In the genomic region with DNA sequence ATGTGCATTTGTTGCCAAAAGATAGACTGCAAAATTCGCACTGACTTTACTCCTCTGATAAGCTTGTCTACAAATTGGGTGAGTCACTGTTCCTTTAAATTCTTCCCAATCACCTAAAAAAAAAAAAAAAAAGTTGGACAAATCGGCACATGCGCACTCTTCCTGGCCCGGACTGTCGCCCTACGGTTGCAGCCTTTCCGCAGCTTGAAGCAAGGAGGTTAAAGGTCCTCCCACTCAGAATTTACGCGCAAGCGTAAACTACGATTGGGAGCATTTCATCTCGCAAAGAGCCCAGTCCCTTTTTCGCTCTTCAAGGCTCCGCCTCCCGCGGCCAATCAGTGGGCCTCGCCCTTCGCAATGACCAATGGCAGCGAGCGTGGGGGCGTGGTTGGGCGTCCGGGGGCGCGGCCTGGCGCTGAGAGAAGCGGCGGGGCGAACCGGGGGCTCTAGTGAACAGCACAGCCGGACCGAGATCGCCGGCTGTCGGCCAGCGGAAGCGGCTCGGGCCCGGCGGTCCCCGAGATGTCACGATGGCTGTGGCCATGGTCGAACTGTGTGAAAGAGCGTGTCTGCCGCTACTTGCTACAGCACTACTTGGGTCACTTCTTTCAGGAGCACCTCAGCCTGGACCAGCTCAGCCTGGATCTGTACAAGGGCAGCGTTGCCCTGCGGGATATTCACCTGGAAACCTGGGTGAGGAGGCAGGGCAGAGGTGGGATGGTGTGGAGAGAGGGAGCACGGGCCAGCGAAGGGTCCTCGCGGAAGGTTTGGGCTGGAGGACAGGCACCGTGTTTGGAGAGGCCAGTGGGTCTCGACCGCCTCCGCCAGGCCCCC, we compare ENCODE assay signal across 8 mouse cellular contexts. TPM values are rescaled to one million over a fixed set of nuclear protein-coding genes. Genes with fewer than 3 reads are reported as not detected.
DNase-seq lines count a peak whose midpoint lies in the region; ATAC-seq lines count a peak whose summit lies in the region.

A gene (plus strand): TSS at position 395 of the 834 bp plus-strand sequence.

- peak; percentile 91 to 94 for ATAC-seq in hematopoietic stem cell, adult 5-6 weeks (replicated peaks in 1 of 2; ENCODE audit: insufficient read depth in 1 of 2, low FRiP score in 2 of 2, low TSS enrichment in 1 of 2, low read depth in 1 of 2, poor library complexity in 2 of 2, severe bottlenecking in 2 of 2)
- peak; percentile 96 for ATAC-seq in lung, embryonic 16.5 days (ENCODE audit: low read depth)

- peak within 1 kb of the TSS; percentile 82 for H3K27ac ChIP-seq in lung, embryonic 16.5 days (ENCODE audit: low read length)

- H3K9me3 ChIP-seq in lung, embryonic 16.5 days (ENCODE audit: control insufficient read depth, low read length): no peaks in the 10 kb centered on the region

- H3K4me2 ChIP-seq in lung, embryonic 16.5 days (ENCODE audit: low read depth, low read length): peak within 1 kb of the TSS; percentile 94

- H3K27me3 ChIP-seq in lung, embryonic 16.5 days (ENCODE audit: control insufficient read depth, insufficient read depth, low read depth, low read length): no peaks in the 10 kb centered on the region

- under 1% methylated on average over 55 of the region's 55 CpGs for WGBS in lung, embryonic 16.5 days

- peaks cover 6% of the 10 kb centered on the region; the same call in 1 of the 2 replicates for H3K36me3 ChIP-seq in lung, embryonic 16.5 days (ENCODE audit: control insufficient read depth, insufficient read depth, low read length)

- peaks cover 8% of the 10 kb centered on the region for H3K4me1 ChIP-seq in lung, embryonic 16.5 days (replicated peaks; ENCODE audit: control insufficient read depth, insufficient read depth, low read length)

- peak within 1 kb of the TSS; percentile 95 for H3K4me3 ChIP-seq in lung, embryonic 16.5 days (ENCODE audit: low read length)

- peak; percentile 99 for DNase-seq in MEL-GATA-1-ER (ENCODE audit: extremely low read depth, low read depth)
- peak; percentile 98 for DNase-seq in cerebellum, adult 8-10 months
- peak; percentile 100 for DNase-seq in forelimb bud, embryonic 11.5 days (ENCODE audit: low read depth, low spot score)
- peak; percentile 97 for DNase-seq in layer of hippocampus, adult 9-10 months (ENCODE audit: low spot score)
- DNase-seq in ovary, postnatal 10 days (ENCODE audit: low spot score): peak; percentile 92
- DNase-seq in thymus, postnatal 10 days (ENCODE audit: low spot score in 2 of 2): peak; percentile 97

- peak within 1 kb of the TSS; percentile 97 for H3K9ac ChIP-seq in lung, embryonic 16.5 days (ENCODE audit: low read length)

RNA-seq across cellular contexts. Expression of the gene that starts here (rescaled TPM):
- total RNA-seq in hematopoietic stem cell, adult 5-6 weeks (2017): 9.5 and 10.6 TPM in 2 replicates
- 10.3 and 12.6 TPM in 2 replicates for polyA plus RNA-seq in lung, embryonic 16.5 days (2015; fragmentation: Nextera tagmentation; extraction: Ambion mirVana)

Comparison
In these comparisons a context has a peak if more than half of its experiments do, and no peak if none do; other contexts are left out.
1. Peak in every context shown above with its lines: DNase-seq, ATAC-seq, H3K4me3 ChIP-seq and H3K27ac ChIP-seq.